Mouse (Mus musculus) left cerebral cortex, adult 2 months (tissue): ENCODE measurements around the gene Gm4214. TPM values are rescaled to one million over a fixed set of nuclear protein-coding genes. Genes with fewer than 3 reads are reported as not detected.
"Not testable (repeated sequence)": the region's sequence is repeated elsewhere in the genome, so short reads cannot be mapped to it uniquely, and the experiment has no call there.

Source experiments
- DNase-seq, 2 experiments: peaks; one replicate each; pipeline ENCODE4 v3.0.0; 2021 to 2022; ENCODE audit warnings: low spot score in 2 of 2, mixed read lengths in 1 of 2; ENCODE audit errors: extremely low spot score in 1 of 2
- H3K27ac ChIP-seq: fragments of 200-600 bp; 2 replicates; pipeline ENCODE4 v1.8.1; 2022
- H3K4me3 ChIP-seq: fragments of 200-600 bp; 2 replicates; pipeline ENCODE4 v1.8.1; 2022
- intact Hi-C: fragments of 180-260 bp; cut with DNase I; formaldehyde crosslinking; loops from one replicate; pipeline ENCODE4 v1.15.1; 2025
- long read RNA-seq, 2 experiments: library from polyadenylated mRNA; stranded (forward); transcript quantifications; one replicate each; pipeline ENCODE4 v2.0.0; 2021; ENCODE audit warnings: borderline mapping rate in 2 of 2
- total RNA-seq, 2 experiments: library from RNA; stranded (reverse); gene quantifications; 2 replicates each; pipeline ENCODE4 v1.2.3; 2021

Gene Gm4214
- total RNA-seq, result not detected
- long read RNA-seq, experiment 1, result 0 reads
- long read RNA-seq, experiment 2, result 0 reads

- DNase-seq, result not testable (repeated sequence)
Measured at GRCm38 (mm10) chr7:22984573-22984972, at the start of gene Gm4214. Gene Gm4214, minus strand, starts transcription at chr7:22984673.

DNA sequence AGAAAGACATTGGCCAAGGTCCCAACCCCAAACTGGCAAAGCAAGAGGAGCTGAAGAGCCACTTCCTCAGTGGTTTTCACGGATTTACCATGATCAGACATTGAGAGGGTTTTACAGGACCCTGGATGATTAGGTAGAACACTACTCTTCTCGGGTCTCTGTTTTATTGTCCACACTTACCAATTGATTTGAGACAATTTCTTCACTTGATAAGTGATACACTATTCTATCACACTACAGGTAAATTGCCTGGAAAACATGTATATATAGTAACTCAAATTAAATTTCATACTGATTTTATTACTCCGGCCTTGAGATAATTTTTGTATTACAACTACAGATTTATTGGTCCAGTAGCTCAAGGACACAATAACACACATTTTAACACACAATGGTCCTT lies 35.4 kb upstream of the Gm4214 start, which contains the start of gene Gm4216:
Gm4216 (minus strand) TSS at position 101 of the 400 bp plus-strand sequence.
- intact Hi-C loops, H3K27ac ChIP-seq, H3K4me3 ChIP-seq, DNase-seq: not testable (repeated sequence)

More at GRCm38 (mm10) chr7:22984573-22984972, at the start of gene Gm4214:
- H3K4me3 ChIP-seq, intact Hi-C loops, H3K27ac ChIP-seq: not testable (repeated sequence)

Other genes with a start within 250 kb of the Gm4214 start
- not detected for gene Vmn1r157, start 223.0 kb downstream of the Gm4214 start, total RNA-seq
- not detected for gene Vmn1r158, start 193.9 kb downstream of the Gm4214 start, total RNA-seq
- gene Vmn1r159, start 141.1 kb downstream of the Gm4214 start, total RNA-seq, result not detected
- not detected for gene Vmn1r160, start 113.4 kb downstream of the Gm4214 start, total RNA-seq
- gene Gm4216, start 35.2 kb upstream of the Gm4214 start, total RNA-seq, result not detected
- not detected for gene Vmn1r163, start 70.9 kb upstream of the Gm4214 start, total RNA-seq
- gene Gm8720, start 82.8 kb upstream of the Gm4214 start, total RNA-seq, result not detected
- gene Gm10662, start 159.8 kb upstream of the Gm4214 start, total RNA-seq, result not detected
- gene Vmn1r165, start 232.7 kb upstream of the Gm4214 start, total RNA-seq, result not detected